Mouse (Mus musculus): ENCODE results near the gene Flad1. TPM values are rescaled to one million over a fixed set of nuclear protein-coding genes. Genes with fewer than 3 reads are reported as not detected.

Gene Flad1
- polyA plus RNA-seq (2014; fragmentation: Illumina TruSeq; extraction: RNeasy Lipid Tissue Mini Kit (QIAGEN cat#74804); ENCODE audit: low replicate concordance): 0.59 TPM

GRCm38 (mm10) chr3:89411490-89412393 is at the start of gene Flad1:
Gene Flad1, minus strand, starts transcription at chr3:89411870.

GRCm38 (mm10) chr3:89454401-89455177 is 42.9 kb upstream of the Flad1 start, which contains the start of gene Pmvk:
Gene Pmvk, plus strand, starts transcription at chr3:89454541.

GRCm38 (mm10) chr3:89436176-89437113 is 24.8 kb upstream of the Flad1 start, which contains the start of gene Pbxip1:
Gene Pbxip1, plus strand, starts transcription at chr3:89436706.

GRCm38 (mm10) chr3:89430171-89431159 is 18.8 kb upstream of the Flad1 start, which contains the start of gene Pygo2:
Gene Pygo2, plus strand, starts transcription at chr3:89430214.

GRCm38 (mm10) chr3:89418170-89418860 is 6.6 kb upstream of the Flad1 start, which contains the start of the genes Cks1b and Shc1:
Gene Cks1b, minus strand, starts transcription at chr3:89418383.
Gene Shc1, plus strand, starts transcription at chr3:89418443.

GRCm38 (mm10) chr3:89402693-89403092 is 9.0 kb downstream of the Flad1 start, which contains the start of gene Lenep:
Gene Lenep, minus strand, starts transcription at chr3:89402793.

GRCm38 (mm10) chr3:89394006-89394893 is 17.4 kb downstream of the Flad1 start, which contains the start of gene Zbtb7b:
Gene Zbtb7b, minus strand, starts transcription at chr3:89394776.

GRCm38 (mm10) chr3:89365153-89365485 is 46.6 kb downstream of the Flad1 start, which contains the start of gene Dcst1:
Gene Dcst1, minus strand, starts transcription at chr3:89365253.

GRCm38 (mm10) chr3:89361675-89362074 is 50.0 kb downstream of the Flad1 start, which contains the start of gene Dcst2:
Gene Dcst2, plus strand, starts transcription at chr3:89361975.

Other genes with a start within 250 kb of the Flad1 start
- 11.5 TPM for gene Clk2, start 247.1 kb downstream of the Flad1 start, polyA plus RNA-seq (2014; fragmentation: Illumina TruSeq; extraction: RNeasy Lipid Tissue Mini Kit (QIAGEN cat#74804); ENCODE audit: low replicate concordance)
- gene Scamp3, start 234.4 kb downstream of the Flad1 start, polyA plus RNA-seq (2014; fragmentation: Illumina TruSeq; extraction: RNeasy Lipid Tissue Mini Kit (QIAGEN cat#74804); ENCODE audit: low replicate concordance): 8.1 TPM
- not detected for gene Fam189b, start 228.7 kb downstream of the Flad1 start, polyA plus RNA-seq (2014; fragmentation: Illumina TruSeq; extraction: RNeasy Lipid Tissue Mini Kit (QIAGEN cat#74804); ENCODE audit: low replicate concordance)
- 6.2 TPM for gene Gba, start 208.9 kb downstream of the Flad1 start, polyA plus RNA-seq (2014; fragmentation: Illumina TruSeq; extraction: RNeasy Lipid Tissue Mini Kit (QIAGEN cat#74804); ENCODE audit: low replicate concordance)
- gene Thbs3, start 196.7 kb downstream of the Flad1 start, polyA plus RNA-seq (2014; fragmentation: Illumina TruSeq; extraction: RNeasy Lipid Tissue Mini Kit (QIAGEN cat#74804); ENCODE audit: low replicate concordance): not detected
- gene Mtx1, start 184.8 kb downstream of the Flad1 start, polyA plus RNA-seq (2014; fragmentation: Illumina TruSeq; extraction: RNeasy Lipid Tissue Mini Kit (QIAGEN cat#74804); ENCODE audit: low replicate concordance): 19.8 TPM
- 1.3 TPM for gene Muc1, start 182.8 kb downstream of the Flad1 start, polyA plus RNA-seq (2014; fragmentation: Illumina TruSeq; extraction: RNeasy Lipid Tissue Mini Kit (QIAGEN cat#74804); ENCODE audit: low replicate concordance)
- 14.1 TPM for gene Krtcap2, start 165.9 kb downstream of the Flad1 start, polyA plus RNA-seq (2014; fragmentation: Illumina TruSeq; extraction: RNeasy Lipid Tissue Mini Kit (QIAGEN cat#74804); ENCODE audit: low replicate concordance)
- not detected for gene Trim46, start 165.6 kb downstream of the Flad1 start, polyA plus RNA-seq (2014; fragmentation: Illumina TruSeq; extraction: RNeasy Lipid Tissue Mini Kit (QIAGEN cat#74804); ENCODE audit: low replicate concordance)
- gene Dpm3, start 152.5 kb downstream of the Flad1 start, polyA plus RNA-seq (2014; fragmentation: Illumina TruSeq; extraction: RNeasy Lipid Tissue Mini Kit (QIAGEN cat#74804); ENCODE audit: low replicate concordance): not detected
- gene Slc50a1, start 141.3 kb downstream of the Flad1 start, polyA plus RNA-seq (2014; fragmentation: Illumina TruSeq; extraction: RNeasy Lipid Tissue Mini Kit (QIAGEN cat#74804); ENCODE audit: low replicate concordance): 11.5 TPM
- 8.7 TPM for gene Efna1, start 130.7 kb downstream of the Flad1 start, polyA plus RNA-seq (2014; fragmentation: Illumina TruSeq; extraction: RNeasy Lipid Tissue Mini Kit (QIAGEN cat#74804); ENCODE audit: low replicate concordance)
- 0.22 TPM for gene Efna3, start 88.9 kb downstream of the Flad1 start, polyA plus RNA-seq (2014; fragmentation: Illumina TruSeq; extraction: RNeasy Lipid Tissue Mini Kit (QIAGEN cat#74804); ENCODE audit: low replicate concordance)
- gene Efna4, start 73.8 kb downstream of the Flad1 start, polyA plus RNA-seq (2014; fragmentation: Illumina TruSeq; extraction: RNeasy Lipid Tissue Mini Kit (QIAGEN cat#74804); ENCODE audit: low replicate concordance): not detected
- 1.6 TPM for gene Adam15, start 61.9 kb downstream of the Flad1 start, polyA plus RNA-seq (2014; fragmentation: Illumina TruSeq; extraction: RNeasy Lipid Tissue Mini Kit (QIAGEN cat#74804); ENCODE audit: low replicate concordance)
- not detected for gene Dcst2, start 49.9 kb downstream of the Flad1 start, polyA plus RNA-seq (2014; fragmentation: Illumina TruSeq; extraction: RNeasy Lipid Tissue Mini Kit (QIAGEN cat#74804); ENCODE audit: low replicate concordance)
- 1.6 TPM for gene Dcst1, start 46.6 kb downstream of the Flad1 start, polyA plus RNA-seq (2014; fragmentation: Illumina TruSeq; extraction: RNeasy Lipid Tissue Mini Kit (QIAGEN cat#74804); ENCODE audit: low replicate concordance)
- 5.2 TPM for gene Zbtb7b, start 17.1 kb downstream of the Flad1 start, polyA plus RNA-seq (2014; fragmentation: Illumina TruSeq; extraction: RNeasy Lipid Tissue Mini Kit (QIAGEN cat#74804); ENCODE audit: low replicate concordance)
- 2.0 TPM for gene Lenep, start 9.1 kb downstream of the Flad1 start, polyA plus RNA-seq (2014; fragmentation: Illumina TruSeq; extraction: RNeasy Lipid Tissue Mini Kit (QIAGEN cat#74804); ENCODE audit: low replicate concordance)
- gene Cks1b, start 6.5 kb upstream of the Flad1 start, polyA plus RNA-seq (2014; fragmentation: Illumina TruSeq; extraction: RNeasy Lipid Tissue Mini Kit (QIAGEN cat#74804); ENCODE audit: low replicate concordance): 5.6 TPM
- 23.1 TPM for gene Shc1, start 6.6 kb upstream of the Flad1 start, polyA plus RNA-seq (2014; fragmentation: Illumina TruSeq; extraction: RNeasy Lipid Tissue Mini Kit (QIAGEN cat#74804); ENCODE audit: low replicate concordance)
- 5.2 TPM for gene Pygo2, start 18.3 kb upstream of the Flad1 start, polyA plus RNA-seq (2014; fragmentation: Illumina TruSeq; extraction: RNeasy Lipid Tissue Mini Kit (QIAGEN cat#74804); ENCODE audit: low replicate concordance)
- 9.0 TPM for gene Pbxip1, start 24.8 kb upstream of the Flad1 start, polyA plus RNA-seq (2014; fragmentation: Illumina TruSeq; extraction: RNeasy Lipid Tissue Mini Kit (QIAGEN cat#74804); ENCODE audit: low replicate concordance)
- gene Pmvk, start 42.7 kb upstream of the Flad1 start, polyA plus RNA-seq (2014; fragmentation: Illumina TruSeq; extraction: RNeasy Lipid Tissue Mini Kit (QIAGEN cat#74804); ENCODE audit: low replicate concordance): not detected
- 4.5 TPM for gene Kcnn3, start 108.3 kb upstream of the Flad1 start, polyA plus RNA-seq (2014; fragmentation: Illumina TruSeq; extraction: RNeasy Lipid Tissue Mini Kit (QIAGEN cat#74804); ENCODE audit: low replicate concordance)